Mouse (Mus musculus) CH12.LX (cell line): ENCODE measurements around the gene Pigr. TPM values are rescaled to one million over a fixed set of nuclear protein-coding genes. Genes with fewer than 3 reads are reported as not detected.

Experiments used
- DNase-seq: peaks from one replicate; pipeline ENCODE4 v3.0.0-alpha.2; 2013; ENCODE audit errors: extremely low read depth
- H3K27ac ChIP-seq: 2 replicates; pipeline ENCODE4 v1.5.1; 2012; ENCODE audit warnings: low read depth, mild to moderate bottlenecking, control low read depth, moderate library complexity; ENCODE audit not compliant: insufficient read depth
- H3K27me3 ChIP-seq: replicated peaks from 2 replicates; pipeline ENCODE3; 2012; ENCODE audit warnings: inconsistent platforms
- H3K36me3 ChIP-seq, 2 experiments: replicated peaks in 1 of 2; 2 replicates each; pipeline versions ENCODE3 to v1.6.1; 2012; ENCODE audit warnings: inconsistent platforms in 1 of 2, low read length in 1 of 2, mild to moderate bottlenecking in 1 of 2, mixed read lengths in 1 of 2, moderate library complexity in 1 of 2; ENCODE audit not compliant: control insufficient read depth in 1 of 2, insufficient read depth in 1 of 2
- H3K4me1 ChIP-seq, 2 experiments: 2 replicates each; pipeline ENCODE4 v1.6.1; 2012; ENCODE audit warnings: inconsistent platforms in 1 of 2, moderate library complexity in 1 of 2; ENCODE audit not compliant: insufficient read depth in 2 of 2, control insufficient read depth in 1 of 2
- H3K4me2 ChIP-seq: 2 replicates; pipeline ENCODE4 v1.6.1; 2012; ENCODE audit warnings: low read depth, mild to moderate bottlenecking, control low read depth; ENCODE audit not compliant: poor library complexity, insufficient read depth, severe bottlenecking
- H3K4me3 ChIP-seq, 3 experiments: fragments of 150-350 bp in 1 of 3; sonication (generic) in 1 of 3; replicated peaks in 1 of 3; 2 replicates each; pipeline versions ENCODE3 to v1.5.1; 2011 to 2012; ENCODE audit warnings: low read depth in 2 of 3, low read length in 2 of 3, mild to moderate bottlenecking in 2 of 3, moderate library complexity in 2 of 3, control low read depth in 1 of 3, improper control_type of control experiment in 1 of 3, inconsistent platforms in 1 of 3, mixed read lengths in 1 of 3; ENCODE audit not compliant: poor library complexity in 1 of 3
- H3K79me2 ChIP-seq: replicated peaks from 2 replicates; pipeline ENCODE4 v1.6.1; 2012; ENCODE audit warnings: mild to moderate bottlenecking, moderate library complexity; ENCODE audit not compliant: control insufficient read depth, poor library complexity, insufficient read depth, severe bottlenecking; ENCODE audit errors: extremely low read depth
- H3K9ac ChIP-seq: 2 replicates; pipeline ENCODE4 v1.6.1; 2012; ENCODE audit warnings: low read depth, mild to moderate bottlenecking, control low read depth, moderate library complexity; ENCODE audit not compliant: insufficient read depth
- H3K9me3 ChIP-seq: replicated peaks from 2 replicates; pipeline ENCODE3; 2012; ENCODE audit warnings: low read length, inconsistent platforms, mixed read lengths
- BHLHE40 ChIP-seq: IDR thresholded peaks from 2 replicates; pipeline ENCODE4 v1.6.1; 2011; ENCODE audit warnings: mild to moderate bottlenecking, low read depth, low read length, improper control_type of control experiment
- CHD1 ChIP-seq: IDR thresholded peaks from 2 replicates; pipeline ENCODE4 v1.6.1; 2012; ENCODE audit warnings: low read depth, low read length, improper control_type of control experiment, inconsistent platforms
- CHD2 ChIP-seq: IDR thresholded peaks from 2 replicates; pipeline ENCODE4 v1.6.1; 2011; ENCODE audit warnings: low read length, improper control_type of control experiment
- CTCF ChIP-seq, 2 experiments: IDR thresholded peaks in 1 of 2; conservative IDR thresholded peaks in 1 of 2; 2 replicates each; pipeline ENCODE4 v1.5.1; 2011 to 2012; ENCODE audit warnings: low read depth in 2 of 2, low read length in 2 of 2, improper control_type of control experiment in 1 of 2, inconsistent platforms in 1 of 2, mild to moderate bottlenecking in 1 of 2, moderate library complexity in 1 of 2
- E2F4 ChIP-seq: IDR thresholded peaks from 2 replicates; pipeline ENCODE4 v1.6.1; 2011; ENCODE audit warnings: low read depth, low read length, improper control_type of control experiment; ENCODE audit not compliant: insufficient replicate concordance
- EP300 ChIP-seq: IDR thresholded peaks from 2 replicates; pipeline ENCODE4 v1.6.1; 2011; ENCODE audit warnings: low read length, improper control_type of control experiment
- GABPA ChIP-seq: IDR thresholded peaks from 2 replicates; pipeline ENCODE4 v1.6.1; 2012; ENCODE audit warnings: low read depth, low read length, improper control_type of control experiment, inconsistent platforms; ENCODE audit not compliant: insufficient replicate concordance
- HCFC1 ChIP-seq: IDR thresholded peaks from 2 replicates; pipeline ENCODE4 v1.6.1; 2012; ENCODE audit warnings: low read depth, mild to moderate bottlenecking, inconsistent platforms, low read length, improper control_type of control experiment
- JUND ChIP-seq: conservative IDR thresholded peaks from 2 replicates; pipeline ENCODE4 v1.6.1; 2011; ENCODE audit warnings: low read depth, low read length, improper control_type of control experiment
- KAT2A ChIP-seq: IDR thresholded peaks from 2 replicates; pipeline ENCODE4 v1.6.1; 2012; ENCODE audit warnings: low read length, improper control_type of control experiment, inconsistent platforms; ENCODE audit not compliant: insufficient replicate concordance
- MAFK ChIP-seq: IDR thresholded peaks from 2 replicates; pipeline ENCODE4 v1.6.1; 2011; ENCODE audit warnings: low read length, improper control_type of control experiment; ENCODE audit not compliant: insufficient replicate concordance
- MAX ChIP-seq: IDR thresholded peaks from 2 replicates; pipeline ENCODE4 v1.6.1; 2011; ENCODE audit warnings: low read length, improper control_type of control experiment
- MAZ ChIP-seq: IDR thresholded peaks from 2 replicates; pipeline ENCODE4 v1.6.1; 2012; ENCODE audit warnings: low read depth, mild to moderate bottlenecking, inconsistent platforms, low read length, improper control_type of control experiment, moderate library complexity
- MEF2A ChIP-seq: IDR thresholded peaks from 2 replicates; pipeline ENCODE4 v1.6.1; 2014; ENCODE audit warnings: low read depth, mild to moderate bottlenecking, inconsistent platforms, low read length, improper control_type of control experiment, borderline replicate concordance
- MXI1 ChIP-seq: IDR thresholded peaks from 2 replicates; pipeline ENCODE4 v1.6.1; 2011; ENCODE audit warnings: mild to moderate bottlenecking, low read depth, low read length, improper control_type of control experiment
- NELFE ChIP-seq: IDR thresholded peaks from 2 replicates; pipeline ENCODE4 v1.6.1; 2011; ENCODE audit warnings: low read depth, low read length, improper control_type of control experiment
- NRF1 ChIP-seq: IDR thresholded peaks from 2 replicates; pipeline ENCODE4 v1.6.1; 2014; ENCODE audit warnings: low read depth, mild to moderate bottlenecking, inconsistent platforms, low read length, improper control_type of control experiment, moderate library complexity
- PAX5 ChIP-seq: IDR thresholded peaks from 2 replicates; pipeline ENCODE4 v1.6.1; 2012; ENCODE audit warnings: low read length, inconsistent platforms, mixed read lengths
- POLR2A ChIP-seq: IDR thresholded peaks from 2 replicates; pipeline ENCODE4 v1.6.1; 2011; ENCODE audit warnings: low read depth, mild to moderate bottlenecking, improper control_type of control experiment, low read length
- RAD21 ChIP-seq: IDR thresholded peaks from 2 replicates; pipeline ENCODE4 v1.6.1; 2011; ENCODE audit warnings: low read depth, mild to moderate bottlenecking, low read length, improper control_type of control experiment, moderate library complexity
- RCOR1 ChIP-seq: conservative IDR thresholded peaks from 2 replicates; pipeline ENCODE4 v1.6.1; 2012; ENCODE audit warnings: low read depth, mild to moderate bottlenecking, inconsistent platforms, low read length, improper control_type of control experiment
- SMC3 ChIP-seq: IDR thresholded peaks from 2 replicates; pipeline ENCODE4 v1.6.1; 2011; ENCODE audit warnings: low read depth, low read length, improper control_type of control experiment
- TBP ChIP-seq: conservative IDR thresholded peaks from 2 replicates; pipeline ENCODE4 v1.6.1; 2011; ENCODE audit warnings: low read depth, low read length, improper control_type of control experiment
- TCF12 ChIP-seq: IDR thresholded peaks from 2 replicates; pipeline ENCODE4 v1.6.1; 2014; ENCODE audit warnings: low read depth, mild to moderate bottlenecking, inconsistent platforms, low read length, improper control_type of control experiment
- UBTF ChIP-seq: IDR thresholded peaks from 2 replicates; pipeline ENCODE4 v1.6.1; 2012; ENCODE audit warnings: low read depth, mild to moderate bottlenecking, inconsistent platforms, low read length, improper control_type of control experiment, moderate library complexity
- USF1 ChIP-seq: IDR thresholded peaks from 2 replicates; pipeline ENCODE4 v1.6.1; 2014; ENCODE audit warnings: low read depth, mild to moderate bottlenecking, inconsistent platforms, low read length, improper control_type of control experiment
- USF2 ChIP-seq: conservative IDR thresholded peaks from 2 replicates; pipeline ENCODE4 v1.6.1; 2011; ENCODE audit warnings: low read depth, low read length, improper control_type of control experiment
- ZC3H11A ChIP-seq: IDR thresholded peaks from 2 replicates; pipeline ENCODE4 v1.6.1; 2012; ENCODE audit warnings: low read depth, mild to moderate bottlenecking, inconsistent platforms, low read length, improper control_type of control experiment
- ZKSCAN1 ChIP-seq: IDR thresholded peaks from 2 replicates; pipeline ENCODE4 v1.6.1; 2012; ENCODE audit warnings: low read depth, inconsistent platforms, low read length, improper control_type of control experiment, borderline replicate concordance
- ZMIZ1 ChIP-seq: IDR thresholded peaks from 2 replicates; pipeline ENCODE4 v1.6.1; 2012; ENCODE audit warnings: low read depth, mild to moderate bottlenecking, inconsistent platforms, low read length, improper control_type of control experiment
- dilution Hi-C: fragments of 300-500 bp; cut with MboI; formaldehyde crosslinking; loops from 2 replicates; pipeline ENCODE4 v1.14.3; 2020; ENCODE audit warnings: low sequenced_read_pairs; ENCODE audit not compliant: extremely low pct_unique_long_range_greater_than_20kb, extremely low pct_ligation_motif_present
- in situ Hi-C: fragments of 300-500 bp; cut with MboI; formaldehyde crosslinking; loops from 3 replicates; pipeline ENCODE4 v1.14.3; 2019; ENCODE audit warnings: low sequenced_read_pairs, low pct_ligation_motif_present, low pct_unique_long_range_greater_than_20kb, mixed read lengths
- polyA plus RNA-seq: library from polyadenylated mRNA; unstranded; fragments of >175 nt; gene quantifications from 2 replicates; pipeline ENCODE4 v1.2.1, GENCODE M21; 2012; ENCODE audit warnings: low read depth; ENCODE audit not compliant: insufficient read length
- total RNA-seq, 2 experiments: library from RNA; depleted of rRNA; stranded (reverse); fragments of 300-350 nt in 1 of 2; fragments of >200 nt in 1 of 2; gene quantifications; 2 replicates each; pipeline ENCODE4 v1.2.3; 2012 to 2014

The Pigr gene
- total and polyA plus RNA-seq, 3 experiments = 0.04 to 0.21 TPM; not detected in 1

DNA sequence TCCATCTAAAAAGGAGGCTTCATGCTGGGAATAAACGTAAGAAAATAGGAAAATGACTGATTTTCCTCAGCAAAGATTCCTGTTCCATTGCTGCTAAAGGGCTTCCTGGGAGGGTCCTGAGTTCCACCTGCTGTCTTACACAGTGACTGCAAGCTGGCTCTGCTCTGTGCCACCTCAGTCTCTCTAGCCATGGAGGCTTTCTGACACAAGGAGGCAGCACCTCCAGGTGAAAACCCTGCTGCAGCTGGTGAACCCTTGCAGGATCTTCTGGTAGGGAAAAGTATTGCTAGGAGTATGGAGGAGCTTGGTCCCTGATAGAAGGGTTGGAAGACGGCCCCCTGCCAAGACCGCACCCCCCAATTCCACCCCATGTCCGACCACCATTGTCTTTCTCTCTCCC is 39.5 kb upstream of the Pigr start:
- no peak overlapping the region for H3K4me3 ChIP-seq
- no peaks in the 10 kb centered on the region for H3K79me2 ChIP-seq
- no peaks in the 10 kb centered on the region for H3K27me3 ChIP-seq
- dilution Hi-C loops = no loop called here
- TF ChIP-seq EP300 (no peak), HCFC1 (no peak), TBP (no peak), USF2 (no peak), SMC3 (peak; percentile 75), MAFK (no peak), UBTF (no peak), USF1 (no peak), ZC3H11A (no peak), MXI1 (no peak), POLR2A (no peak), RAD21 (peak; percentile 73), CTCF (conservative IDR thresholded peaks at IDR 0.05 in 1 of 2, IDR thresholded peaks at IDR 0.05 in 1 of 2; ENCODE audit: low read depth in 2 of 2, low read length in 2 of 2) (peak; percentile 25 to 76; a peak in 3 of 4 replicates)
- H3K4me1 ChIP-seq = peaks cover 10 to 12% of the 10 kb centered on the region in 2 experiments
- DNase-seq = peak; percentile 51
- no peaks in the 10 kb centered on the region for H3K36me3 ChIP-seq
- no peak overlapping the region for H3K27ac ChIP-seq
- H3K4me2 ChIP-seq = no peak overlapping the region
- no peak overlapping the region for H3K9ac ChIP-seq
- in situ Hi-C loops = loop anchor here (10.0 kb wide), 1 partner anchor 232 kb away; no protein-coding TSS in a partner anchor
- peaks cover 2% of the 10 kb centered on the region for H3K9me3 ChIP-seq

- Histone ChIP-seq H3K4me3 (peak overlapping the region in 1 of 3 experiments; percentile 44), H3K4me2 (no peak overlapping the region), H3K9ac (no peak overlapping the region), H3K4me1 (peaks cover 12% of the 10 kb centered on the region in 2 experiments), H3K27me3 (no peaks in the 10 kb centered on the region), H3K79me2 (no peaks in the 10 kb centered on the region), H3K9me3 (peaks cover 4% of the 10 kb centered on the region), H3K36me3 (no peaks in the 10 kb centered on the region), H3K27ac (no peak overlapping the region)
- dilution Hi-C loops (no loop called here), in situ Hi-C loops (loop anchor here (5.0 to 10.0 kb wide), 3 partner anchors 195 to 263 kb away; no protein-coding TSS in a partner anchor)
- DNase-seq = peak; percentile 71
- TF ChIP-seq NRF1 (no peak), CHD1 (no peak), KAT2A (no peak), USF1 (no peak), PAX5 (no peak), MEF2A (peak; percentile 54; the same call in 1 of the 2 replicates), E2F4 (no peak), ZKSCAN1 (no peak), ZMIZ1 (no peak), UBTF (no peak), MXI1 (no peak; the same call in 1 of the 2 replicates), RCOR1 (no peak), CTCF (conservative IDR thresholded peaks at IDR 0.05 in 1 of 2, IDR thresholded peaks at IDR 0.05 in 1 of 2; ENCODE audit: low read depth in 2 of 2, low read length in 2 of 2) (no peak), MAZ (no peak), CHD2 (0 out of 2 replicates have a peak, but pooled peaks have one; percentile 17), NELFE (no peak), BHLHE40 (peak; percentile 56; the same call in 1 of the 2 replicates), GABPA (no peak), ZC3H11A (no peak), MAX (no peak), JUND (peak; percentile 77), SMC3 (no peak), TCF12 (no peak)
Measured at GRCm38 (mm10) chr1:130789512-130790451, 36.7 kb upstream of the Pigr start.
